Mouse (Mus musculus) spleen, postnatal 36 days (tissue): ENCODE results near the gene Hcn3.
"Not testable (repeated sequence)": the region's sequence is repeated elsewhere in the genome, so short reads cannot be mapped to it uniquely, and the experiment has no call there.

Experiments used
- DNase-seq, 2 experiments: peaks; one replicate each; pipeline ENCODE4 v3.0.0; 2022; ENCODE audit warnings: low spot score in 2 of 2, mixed read lengths in 1 of 2

Hcn3 gene

DNA sequence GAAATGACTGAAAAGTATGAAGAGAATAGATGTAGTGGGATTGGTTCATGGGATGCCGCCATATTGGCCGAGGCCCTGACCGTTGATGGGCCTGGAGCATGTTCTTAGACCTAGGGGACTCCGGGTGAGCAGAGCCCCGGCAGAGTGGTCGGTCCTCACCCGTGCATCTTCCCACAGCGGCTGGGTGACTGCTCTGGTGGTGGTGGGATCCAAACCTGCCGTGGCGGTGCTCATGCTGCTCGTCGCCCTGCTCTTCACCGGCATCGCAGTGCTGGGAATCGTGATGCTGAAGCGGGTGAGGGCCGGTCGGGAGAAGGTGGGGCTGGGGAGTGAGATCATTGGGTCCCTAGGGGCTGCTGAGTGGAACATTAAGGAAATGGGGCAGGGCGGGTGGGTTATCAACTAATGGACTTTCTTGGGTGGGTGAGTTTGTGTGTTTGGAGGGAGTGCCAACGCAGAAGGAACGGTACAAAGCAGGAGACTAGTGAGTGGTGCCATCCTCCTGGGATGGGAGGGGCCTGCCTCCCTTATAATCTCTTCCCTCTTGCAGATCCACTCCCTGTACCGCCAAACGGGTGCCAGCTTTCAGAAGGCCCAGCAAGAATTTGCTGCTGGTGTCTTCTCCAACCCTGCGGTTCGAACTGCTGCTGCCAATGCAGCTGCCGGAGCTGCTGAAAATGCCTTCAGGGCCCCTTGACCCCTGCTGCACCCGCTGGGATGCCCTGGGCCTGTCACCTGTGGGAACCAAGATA is 21.9 kb upstream of the Hcn3 start:
- DNase-seq, result no peak

DNA sequence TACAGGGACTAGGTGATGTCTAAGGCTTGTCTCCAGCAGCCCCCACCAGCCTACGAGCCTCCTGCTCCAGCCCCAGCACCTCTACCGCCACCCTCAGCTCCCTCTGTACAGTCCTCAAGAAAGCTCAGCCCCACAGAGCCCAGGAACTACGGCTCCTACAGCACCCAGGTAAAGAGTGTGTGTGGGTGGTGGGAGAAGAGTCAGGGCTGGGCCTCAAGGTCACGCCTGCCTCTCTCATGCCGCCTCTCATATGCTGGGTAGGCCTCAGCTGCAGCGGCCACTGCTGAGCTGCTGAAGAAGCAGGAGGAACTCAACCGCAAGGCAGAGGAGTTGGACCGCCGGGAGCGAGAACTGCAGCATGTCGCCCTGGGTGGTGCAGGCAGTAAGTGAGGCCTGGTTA is 19.1 kb upstream of the Hcn3 start:
- no peak for DNase-seq

DNA sequence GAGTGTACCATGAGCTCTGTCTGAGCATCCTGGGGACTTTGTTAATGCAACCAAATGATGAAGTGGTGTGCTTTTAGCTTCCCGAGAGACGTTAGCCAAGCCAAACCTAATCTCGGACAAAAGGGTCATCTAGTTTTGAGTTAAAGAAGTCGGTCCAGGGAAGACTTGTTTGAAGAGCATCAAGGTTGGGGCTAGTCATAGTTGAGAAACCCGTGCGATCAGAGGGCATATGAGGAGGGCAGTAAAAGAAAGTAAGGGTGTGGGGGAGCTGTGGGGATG is 18.1 kb upstream of the Hcn3 start:
- DNase-seq, result no peak

DNA sequence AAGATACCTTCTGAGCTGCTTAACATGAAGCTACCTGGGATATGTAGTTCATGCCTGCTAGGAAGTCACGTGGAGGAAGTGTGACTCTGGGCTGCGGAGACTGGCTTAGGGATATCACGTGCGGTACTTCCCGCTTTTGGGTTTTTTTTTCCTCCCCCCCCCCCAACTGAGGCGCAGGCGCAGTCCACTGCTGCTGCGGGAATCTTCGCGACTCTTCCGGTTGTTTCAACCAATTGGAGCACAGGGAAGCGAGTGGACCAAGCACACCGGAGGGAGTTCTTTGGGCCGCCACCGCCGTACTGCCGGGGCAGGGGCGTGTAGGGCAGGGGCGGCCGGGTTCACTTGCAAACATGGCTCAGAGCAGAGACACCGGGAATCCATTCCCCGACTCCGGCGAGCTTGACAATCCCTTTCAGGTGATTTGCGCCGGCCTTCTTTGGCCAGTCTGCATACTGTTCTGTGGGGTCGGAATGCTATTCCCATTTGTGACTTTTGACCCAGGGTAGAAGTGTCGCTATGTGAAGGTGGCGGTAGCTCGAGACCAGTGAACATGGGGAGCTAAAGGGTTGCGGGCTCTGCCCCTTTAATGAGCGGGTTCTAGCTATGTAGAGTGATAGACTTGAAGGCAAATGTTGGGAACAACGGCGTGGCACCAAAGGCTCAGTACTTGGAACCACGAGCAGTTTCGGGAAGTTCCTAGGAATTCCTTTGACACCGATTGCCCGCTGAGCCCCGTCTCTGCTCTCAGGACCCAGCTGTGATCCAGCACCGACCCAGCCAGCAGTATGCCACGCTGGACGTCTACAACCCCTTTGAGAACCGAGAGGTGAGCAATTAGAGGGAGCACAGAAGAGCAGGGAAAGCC is 17.5 kb upstream of the Hcn3 start, which contains the start of gene Scamp3:
TSS of gene Scamp3 (plus strand) at position 232 of the 865 bp plus-strand sequence.
- DNase-seq, result peak; percentile 87 to 90

DNA sequence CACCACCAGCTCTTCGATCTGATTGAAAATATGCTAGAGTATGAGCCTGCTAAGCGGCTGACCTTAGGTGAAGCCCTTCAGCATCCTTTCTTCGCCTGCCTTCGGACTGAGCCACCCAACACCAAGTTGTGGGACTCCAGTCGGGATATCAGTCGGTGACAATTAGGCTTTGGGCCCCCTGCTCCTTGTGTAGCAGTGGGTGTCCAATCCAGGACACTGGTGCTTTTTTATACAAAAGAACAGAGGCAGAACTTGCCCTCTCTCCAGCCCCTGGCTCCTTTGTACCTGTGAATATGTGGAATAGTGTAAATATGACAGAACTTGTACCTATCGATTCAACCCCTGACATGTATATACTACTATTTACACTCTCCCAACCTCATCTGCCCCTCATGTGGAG is 16.4 kb upstream of the Hcn3 start:
- no peak for DNase-seq

DNA sequence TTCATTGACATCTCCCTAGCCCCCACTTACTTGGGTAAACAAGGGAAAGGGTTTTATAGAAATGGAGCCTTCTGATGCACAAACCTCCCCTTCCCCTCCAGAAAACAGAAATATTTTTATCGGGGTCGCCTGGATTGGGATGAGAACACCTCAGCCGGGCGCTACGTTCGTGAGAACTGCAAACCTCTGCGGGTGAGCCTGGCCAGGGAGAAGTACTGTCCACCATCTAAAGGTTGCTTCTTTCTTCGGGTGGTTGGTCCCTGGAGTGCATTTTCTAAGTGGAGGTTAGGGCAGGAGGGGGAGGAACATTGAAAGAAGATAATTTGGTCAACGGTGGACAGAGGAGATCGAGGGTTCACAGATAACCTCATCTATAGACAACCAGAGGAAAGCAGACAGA is 15.5 kb upstream of the Hcn3 start:
- no peak for DNase-seq

DNA sequence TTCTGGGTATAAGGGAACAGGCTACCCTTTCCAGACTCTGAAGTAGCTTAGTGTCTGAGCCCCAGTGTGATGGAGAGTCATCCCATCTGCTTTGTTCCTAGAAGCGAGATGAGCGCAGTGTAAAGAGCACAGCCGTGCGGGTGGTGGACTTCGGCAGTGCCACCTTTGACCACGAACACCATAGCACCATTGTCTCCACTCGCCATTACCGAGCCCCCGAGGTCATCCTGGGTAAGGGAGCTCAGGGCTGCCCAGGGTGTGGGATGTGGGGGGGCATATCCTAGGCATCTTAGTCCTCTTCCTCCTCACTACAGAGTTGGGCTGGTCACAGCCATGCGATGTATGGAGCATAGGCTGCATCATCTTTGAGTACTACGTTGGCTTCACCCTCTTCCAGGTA is 14.8 kb upstream of the Hcn3 start:
- no peak for DNase-seq

DNA sequence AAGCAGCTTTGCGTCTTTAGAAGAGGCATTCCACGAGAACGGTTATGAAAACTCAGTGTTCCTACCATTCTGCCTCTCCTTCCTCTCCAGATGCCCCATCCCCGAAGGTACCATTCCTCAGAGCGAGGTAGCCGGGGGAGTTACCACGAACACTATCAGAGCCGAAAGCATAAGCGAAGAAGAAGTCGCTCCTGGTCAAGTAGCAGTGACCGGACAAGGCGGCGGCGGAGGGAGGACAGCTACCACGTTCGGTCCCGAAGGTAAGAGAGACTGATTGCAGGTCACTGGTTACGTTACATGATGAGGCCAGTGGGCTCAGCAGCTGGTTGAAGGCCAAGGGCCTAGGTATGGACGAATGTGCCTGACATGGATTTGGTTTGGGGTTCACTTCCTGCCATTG is 6.9 kb upstream of the Hcn3 start:
- no peak for DNase-seq

DNA sequence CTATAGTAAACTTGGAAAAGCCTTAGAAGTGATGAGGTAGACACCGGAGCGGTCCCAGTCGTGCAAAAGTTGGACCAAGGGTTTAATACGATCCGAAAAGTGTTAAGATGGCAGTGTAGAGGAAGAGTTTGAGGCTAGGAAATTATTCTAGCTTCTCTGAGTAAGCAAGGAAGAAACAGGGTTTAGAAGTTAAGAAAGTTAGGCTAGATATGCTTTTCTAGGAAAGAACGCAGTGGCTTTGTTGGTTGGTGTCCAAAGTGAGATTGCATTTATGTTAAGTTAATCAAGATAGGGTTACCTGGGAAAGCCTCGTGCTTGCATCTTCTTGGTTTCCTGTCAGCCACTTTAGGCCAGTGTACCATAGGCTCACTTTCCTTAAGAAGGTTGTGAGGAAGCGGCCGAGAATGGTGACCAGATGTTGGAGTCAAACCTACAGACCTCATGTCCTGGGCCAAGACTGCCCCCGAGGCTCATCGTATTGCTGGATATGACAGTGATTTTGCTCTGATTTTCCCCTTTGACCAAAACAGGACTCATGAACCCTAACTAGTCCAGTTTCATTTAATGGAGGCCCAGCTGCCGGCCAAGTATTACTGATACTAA is 5.4 kb upstream of the Hcn3 start:
- no peak for DNase-seq

DNA sequence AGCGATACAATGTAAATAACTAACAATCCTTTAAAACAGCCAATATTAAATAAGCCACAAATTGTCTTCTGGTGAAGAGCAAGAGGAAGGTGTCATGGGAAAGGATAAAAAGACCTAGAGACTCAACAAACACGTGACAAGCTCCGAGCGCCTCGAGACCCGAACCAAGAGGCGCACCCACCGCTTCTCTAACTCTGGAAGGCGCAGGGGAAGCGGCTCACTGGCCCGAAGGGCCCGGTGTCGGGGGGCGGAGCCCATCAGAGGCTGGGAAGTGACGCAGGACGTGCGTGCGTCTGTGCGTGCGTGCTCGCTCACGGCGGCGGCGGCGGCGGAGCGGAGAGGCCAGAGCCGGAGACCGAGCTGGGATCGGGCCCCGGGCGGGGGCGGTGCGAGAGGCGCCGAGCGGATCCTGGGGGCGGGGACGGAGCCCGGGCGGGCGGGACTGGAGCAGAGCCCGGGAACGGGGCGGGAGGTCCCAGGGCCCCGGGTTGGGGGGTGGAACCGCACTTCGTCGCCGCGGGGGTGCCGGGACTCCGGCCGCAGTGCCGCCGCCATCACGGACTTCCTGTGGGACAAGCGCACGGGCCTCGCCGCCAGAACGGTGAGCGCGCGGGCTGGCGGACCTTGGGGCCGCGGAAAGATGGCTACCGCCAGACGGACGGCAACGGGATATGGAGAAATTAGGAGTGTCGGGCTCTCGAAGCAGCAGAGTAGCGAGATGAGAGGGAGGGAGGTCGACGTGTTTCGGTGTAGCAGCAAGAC is 4.7 kb upstream of the Hcn3 start, which contains the start of gene Clk2:
TSS of gene Clk2 (plus strand) at position 290 of the 762 bp plus-strand sequence.
- DNase-seq, result peak; percentile 95 to 96

DNA sequence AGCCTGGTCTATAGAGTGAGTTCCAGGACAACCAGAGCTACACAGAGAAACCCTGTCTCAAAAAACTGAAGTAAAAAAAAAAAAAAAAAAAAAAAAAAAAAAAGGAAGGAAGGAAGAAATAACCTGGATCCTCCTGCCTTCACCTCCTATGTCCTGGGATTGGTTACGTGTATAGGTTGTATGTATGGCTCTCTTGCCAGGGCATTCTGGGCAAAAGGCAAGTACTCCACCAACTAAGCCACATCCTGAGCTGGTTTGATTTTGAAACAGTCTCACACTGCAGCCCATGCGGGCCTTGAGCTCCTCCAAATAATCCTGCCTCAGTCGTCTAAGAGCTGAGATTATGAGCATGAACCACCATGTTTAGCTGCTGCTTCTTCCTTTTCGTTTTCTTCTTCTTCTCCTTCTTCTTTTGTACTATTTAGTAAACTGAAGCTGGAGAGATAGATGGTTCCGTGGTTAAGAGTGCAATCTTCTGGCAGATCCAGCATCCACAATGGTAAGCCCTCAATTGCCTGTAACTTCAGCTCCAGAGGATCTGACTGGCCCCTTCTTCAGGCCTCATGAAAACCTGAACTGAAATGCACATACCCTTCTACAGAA is 3.7 kb upstream of the Hcn3 start:
- DNase-seq, result no peak

DNA sequence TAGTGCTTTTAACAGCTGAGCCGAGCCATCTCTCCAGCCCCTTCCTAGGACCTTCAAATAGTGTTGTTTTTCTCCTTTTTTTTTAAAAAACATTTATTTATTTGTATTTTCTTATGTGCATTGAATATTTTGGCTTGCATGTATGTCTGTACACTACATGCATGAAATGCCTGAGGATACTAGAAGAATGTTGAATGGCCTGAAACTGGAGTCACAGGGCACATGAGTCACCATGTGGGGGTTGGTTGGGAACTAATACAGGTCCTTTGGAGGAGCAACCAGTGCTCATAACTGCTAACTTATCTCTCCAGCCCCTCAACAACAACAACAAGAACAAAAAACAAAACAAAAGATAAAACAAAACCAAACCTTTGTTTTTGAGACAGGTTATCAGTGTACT is 3.1 kb upstream of the Hcn3 start:
- DNase-seq, result no peak

DNA sequence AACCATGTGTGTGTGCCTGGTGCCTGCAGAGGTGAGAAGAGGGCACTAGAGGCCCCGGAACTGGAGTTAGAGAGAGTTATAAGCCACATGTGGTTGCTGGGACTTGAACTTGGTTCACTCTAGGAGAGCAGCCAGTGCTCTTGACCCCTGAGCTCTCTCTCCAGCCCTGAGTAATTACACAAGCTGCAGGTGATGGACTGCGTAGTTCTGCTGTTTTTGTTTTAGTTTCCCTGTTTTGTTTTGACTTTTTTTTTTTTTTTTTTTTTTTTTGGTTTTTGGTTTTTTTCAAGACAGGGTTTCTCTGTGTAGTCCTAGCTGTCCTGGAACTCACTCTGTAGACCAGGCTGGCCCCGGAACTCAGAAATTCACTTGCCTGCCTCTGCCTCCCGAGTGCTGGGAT is 1.8 kb upstream of the Hcn3 start:
- DNase-seq, result no peak

DNA sequence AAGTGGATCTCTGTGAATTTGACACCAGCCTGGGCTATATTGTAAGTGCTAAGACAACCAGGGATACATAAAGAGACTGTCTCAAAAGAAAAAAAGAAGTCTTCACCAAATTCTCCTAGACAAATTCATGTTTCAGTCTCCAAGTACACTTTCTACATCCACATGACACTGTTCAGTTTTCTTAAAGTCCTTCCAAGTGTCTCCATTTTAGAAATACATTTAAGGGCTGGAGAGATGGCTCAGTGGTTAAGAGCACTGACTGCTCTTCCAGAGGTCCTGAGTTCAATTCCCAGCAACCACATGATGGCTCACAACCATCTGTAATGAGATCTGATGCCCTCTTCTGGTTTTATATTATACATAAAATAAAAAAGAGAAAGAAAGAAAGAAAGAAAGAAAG is 1.2 kb upstream of the Hcn3 start:
- DNase-seq, result not testable (repeated sequence)

DNA sequence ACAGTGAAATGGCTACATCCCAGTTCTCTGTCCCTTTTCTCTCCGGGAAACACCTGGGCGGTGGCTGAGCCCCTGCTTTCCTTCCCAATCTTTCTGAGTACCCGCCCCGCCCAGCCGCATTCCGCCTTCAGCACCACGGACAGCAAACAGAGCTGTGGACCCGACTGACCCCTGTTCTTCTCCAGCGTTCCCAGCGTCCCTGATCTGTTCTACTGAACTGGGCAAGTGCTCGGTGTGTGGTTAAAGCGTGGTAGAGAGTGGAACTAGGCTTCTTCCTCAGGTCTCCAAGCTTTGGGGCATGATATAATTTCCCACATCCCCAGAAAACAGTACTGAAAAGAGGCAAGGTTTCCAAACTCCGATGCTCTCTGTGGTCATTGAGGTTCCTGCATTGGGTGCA is 785 bp downstream of the Hcn3 start:
- DNase-seq, result peak in 1 of 2 experiments; percentile 33

DNA sequence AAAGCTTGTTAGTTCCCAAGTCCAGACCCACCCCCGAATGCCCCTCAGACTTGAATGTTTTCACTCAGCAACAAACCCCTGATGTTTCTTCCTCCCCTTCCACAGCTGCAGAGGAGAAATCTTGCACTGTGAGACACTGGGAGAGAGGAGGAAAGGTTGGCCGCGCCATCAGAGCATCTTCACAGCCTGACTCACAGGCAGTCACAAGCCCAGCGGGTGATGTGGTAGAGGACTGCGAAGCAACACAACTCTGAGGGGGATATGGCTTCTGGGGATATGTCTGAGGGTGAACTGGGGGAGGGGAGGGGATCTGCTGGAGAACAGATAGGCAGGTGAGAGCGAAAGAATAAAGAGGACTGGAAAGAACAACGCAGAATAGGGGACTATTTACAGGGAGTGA is 1.3 kb downstream of the Hcn3 start:
- DNase-seq, result no peak

DNA sequence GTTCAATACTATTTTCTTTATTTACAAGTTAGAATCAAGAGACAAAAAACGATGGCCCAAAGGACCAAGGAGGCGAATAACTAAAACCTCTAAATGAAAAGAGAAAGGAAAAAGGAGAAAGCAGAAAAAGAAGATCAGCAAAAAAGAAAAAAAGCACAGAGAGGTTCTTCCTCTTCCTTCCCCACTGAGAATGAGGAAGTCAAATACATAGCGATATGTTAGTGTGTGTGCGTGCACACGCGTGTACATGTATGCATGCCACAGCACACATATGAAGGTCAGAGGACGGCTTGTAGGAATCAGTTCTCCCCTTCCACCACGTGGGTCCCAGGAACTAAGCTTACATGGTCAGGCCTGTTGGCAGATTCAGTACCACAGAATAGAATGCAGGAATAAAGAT is 3.0 kb downstream of the Hcn3 start:
- no peak for DNase-seq

DNA sequence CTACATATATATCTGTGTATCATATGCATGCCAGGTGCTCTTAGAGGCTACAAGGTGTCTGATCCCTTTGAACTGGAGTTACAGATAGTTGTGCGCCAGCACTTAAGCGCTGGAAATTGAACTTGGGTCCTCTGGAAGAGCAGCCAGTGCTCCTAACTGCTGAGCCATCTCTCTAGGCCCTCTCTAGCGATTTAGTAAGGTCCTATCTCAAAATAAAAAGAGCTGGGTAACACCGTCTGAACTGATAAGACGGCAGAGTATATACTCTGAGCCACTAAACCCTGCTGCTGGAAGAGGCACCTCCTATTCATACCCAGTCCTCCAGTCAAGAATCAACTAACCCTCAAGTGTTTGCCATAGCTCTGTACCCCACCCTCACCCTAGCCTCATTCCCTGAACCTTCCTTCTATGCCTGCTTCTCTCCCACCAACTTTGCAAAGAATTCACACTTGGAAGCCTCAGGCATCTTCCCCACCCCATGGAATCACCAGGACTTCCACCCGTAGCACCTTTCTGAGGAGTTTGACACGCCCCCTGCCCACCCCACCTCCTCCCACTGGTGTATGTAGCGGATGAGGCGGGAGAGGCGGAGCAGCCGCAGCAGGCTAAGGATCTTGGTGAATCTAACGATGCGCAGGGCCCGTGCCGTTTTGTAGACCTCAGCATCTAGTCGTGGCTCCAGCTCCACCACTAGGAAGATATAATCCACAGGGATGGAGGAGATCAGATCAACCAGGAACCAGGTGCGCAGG is 7.7 kb downstream of the Hcn3 start:
- no peak for DNase-seq

DNA sequence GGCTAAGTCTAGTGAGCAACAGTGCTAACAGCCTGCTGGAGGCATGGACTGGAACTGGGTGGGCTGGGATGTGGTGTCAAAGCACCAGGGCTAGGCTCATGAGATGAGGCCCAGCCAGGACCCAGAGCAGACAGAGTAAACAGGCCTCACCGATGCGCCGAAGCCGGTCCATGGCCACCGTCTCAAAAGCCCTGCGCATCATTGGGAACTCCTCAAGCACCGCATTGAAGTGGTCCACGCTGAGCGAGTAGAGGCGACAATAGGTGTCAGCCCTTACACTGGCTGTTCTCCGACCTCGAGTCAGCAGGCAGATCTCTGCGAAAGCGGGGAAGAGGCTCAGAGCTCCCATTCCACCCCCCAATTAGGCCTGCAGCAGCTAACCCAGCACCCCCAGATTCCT is 11.4 kb downstream of the Hcn3 start:
- no peak for DNase-seq

DNA sequence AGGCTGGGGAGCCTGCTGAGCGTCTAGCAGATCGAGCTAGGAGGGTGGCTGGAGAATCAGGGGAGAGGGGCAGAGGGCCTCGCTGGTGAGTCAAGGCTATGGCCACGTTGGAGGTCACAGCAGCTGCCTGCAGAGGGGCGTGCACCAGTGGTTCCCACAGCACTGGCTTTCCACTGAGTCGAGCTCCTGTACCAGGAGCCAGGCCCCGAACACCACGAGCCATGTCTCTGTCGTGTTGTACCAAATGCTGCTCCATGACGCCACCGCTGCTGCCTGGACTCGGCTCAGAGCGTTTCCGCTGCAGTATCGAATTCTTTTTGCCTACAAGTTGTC is 12.1 kb downstream of the Hcn3 start:
- DNase-seq, result no peak
